Mouse (Mus musculus) liver, adult 2 months (tissue): ENCODE measurements around the gene Tll2. TPM values are rescaled to one million over a fixed set of nuclear protein-coding genes. Genes with fewer than 3 reads are reported as not detected.

Experiments used
- DNase-seq: peaks from one replicate; pipeline ENCODE4 v3.0.0-alpha.2; 2011; ENCODE audit warnings: low read depth, low spot score; ENCODE audit errors: extremely low read depth
- H3K27ac ChIP-seq: fragments of 200-500 bp; replicated peaks from 2 replicates; pipeline ENCODE4 v1.5.1; 2012; ENCODE audit warnings: low read depth, mild to moderate bottlenecking, control low read depth, inconsistent platforms, low read length; ENCODE audit not compliant: insufficient read depth
- H3K27me3 ChIP-seq: fragments of 200-500 bp; 2 replicates; pipeline ENCODE4 v1.6.1; 2012; ENCODE audit warnings: mild to moderate bottlenecking, moderate library complexity, low read length, inconsistent platforms; ENCODE audit not compliant: control insufficient read depth, insufficient read depth
- H3K36me3 ChIP-seq: fragments of 200-500 bp; 2 replicates; pipeline ENCODE4 v1.6.1; 2012; ENCODE audit warnings: low read length, inconsistent platforms; ENCODE audit not compliant: control insufficient read depth, insufficient read depth
- H3K4me1 ChIP-seq: fragments of 200-500 bp; 2 replicates; pipeline ENCODE4 v1.6.1; 2011; ENCODE audit warnings: low read length; ENCODE audit not compliant: control insufficient read depth, insufficient read depth
- H3K4me3 ChIP-seq: fragments of 200-500 bp; 2 replicates; pipeline ENCODE4 v1.5.1; 2011; ENCODE audit warnings: low read depth, mild to moderate bottlenecking, control low read depth, low read length, moderate library complexity; ENCODE audit not compliant: insufficient read depth
- H3K79me2 ChIP-seq: fragments of 200-500 bp; 2 replicates; pipeline ENCODE4 v1.6.1; 2012; ENCODE audit warnings: inconsistent platforms, mild to moderate bottlenecking, low read length, moderate library complexity; ENCODE audit not compliant: control insufficient read depth, insufficient read depth
- H3K9ac ChIP-seq: fragments of 200-500 bp; 2 replicates; pipeline ENCODE4 v1.6.1; 2012; ENCODE audit warnings: low read depth, mild to moderate bottlenecking, control low read depth, inconsistent platforms, low read length
- CTCF ChIP-seq: fragments of 200-500 bp; IDR thresholded peaks from 2 replicates; pipeline ENCODE4 v1.5.1; 2011; ENCODE audit warnings: low read depth, low read length, control low read depth
- POLR2A ChIP-seq: fragments of 200-500 bp; IDR thresholded peaks from 2 replicates; pipeline ENCODE4 v1.6.1; 2011; ENCODE audit warnings: low read length, control low read depth; ENCODE audit not compliant: insufficient read depth; ENCODE audit errors: extremely low read depth
- WGBS: fragments of 180-500 bp; shearing (Covaris S2); methylation state at CpG from one replicate; pipeline ENCODE4 v1.1.7; 2018; 5-methylcytosine and 5-hydroxymethylcytosine counted together
- polyA plus RNA-seq: library from polyadenylated mRNA; depleted of rRNA; stranded (reverse); fragments of >200 nt; gene quantifications from 2 replicates; pipeline ENCODE4 v1.2.3, GENCODE M21; 2012
- total RNA-seq: library from RNA; depleted of rRNA; stranded (reverse); fragments of >200 nt; gene quantifications from 2 replicates; pipeline ENCODE4 v1.2.3, GENCODE M21; 2014

Tll2 gene
- total and polyA plus RNA-seq, 2 experiments: not detected

- H3K9ac ChIP-seq: no peak overlapping the region
- DNase-seq: no peak
- 89% methylated on average over 3 of the region's 3 CpGs for WGBS
- TF ChIP-seq POLR2A (no peak), CTCF (no peak)
- no peak overlapping the region for H3K27ac ChIP-seq
- H3K4me3 ChIP-seq: no peak overlapping the region
- no peaks in the 10 kb centered on the region for H3K4me1 ChIP-seq
- H3K36me3 ChIP-seq: no peaks in the 10 kb centered on the region
- H3K27me3 ChIP-seq: no peaks in the 10 kb centered on the region; the same call in 1 of the 2 replicates
- H3K79me2 ChIP-seq: no peaks in the 10 kb centered on the region
Observed at GRCm38 (mm10) chr19:41152016-41152370, 54.6 kb downstream of the Tll2 start.

DNA sequence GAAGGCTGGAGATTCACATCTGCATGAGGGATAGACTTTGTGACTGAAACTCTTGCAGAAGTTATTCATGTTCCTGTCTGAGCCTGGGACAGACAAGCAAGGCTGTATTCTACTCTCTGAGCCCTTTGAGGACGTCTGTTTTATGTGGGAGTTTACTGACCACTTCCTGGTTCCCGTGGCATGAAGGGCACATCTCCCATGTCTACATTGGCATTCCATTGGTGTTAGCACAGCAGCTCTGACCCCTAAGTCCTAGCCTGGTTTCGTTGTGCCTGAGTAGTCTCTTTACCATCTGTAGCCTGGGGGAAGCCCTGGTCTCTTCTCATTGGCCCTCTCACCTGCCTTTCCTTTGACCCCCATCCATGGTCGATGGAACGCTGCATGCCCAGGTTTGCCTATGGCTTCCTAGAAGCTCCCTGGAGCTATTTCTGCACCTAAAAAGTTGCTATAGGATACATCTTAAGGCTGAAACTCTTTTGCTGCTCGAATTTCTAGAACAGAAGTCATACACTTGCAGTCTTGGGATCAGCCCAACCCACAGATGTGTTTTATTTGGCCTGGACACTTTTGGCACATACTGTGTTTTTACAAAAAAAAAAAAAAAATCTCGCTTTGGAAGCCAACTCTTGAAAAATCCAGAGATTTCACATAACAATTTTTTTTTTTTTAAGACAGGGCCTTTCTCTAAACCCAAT is 55.2 kb downstream of the Tll2 start:
- 63% methylated on average over 7 of the region's 7 CpGs for WGBS
- no peak for TF ChIP-seq CTCF
- TF ChIP-seq POLR2A: no peak
- no peaks in the 10 kb centered on the region for H3K4me1 ChIP-seq
- no peaks in the 10 kb centered on the region for H3K79me2 ChIP-seq
- peak; percentile 21 for DNase-seq
- H3K9ac ChIP-seq: no peak overlapping the region
- no peaks in the 10 kb centered on the region; the same call in 1 of the 2 replicates for H3K27me3 ChIP-seq
- H3K27ac ChIP-seq: no peak overlapping the region
- H3K36me3 ChIP-seq: no peaks in the 10 kb centered on the region
- no peak overlapping the region for H3K4me3 ChIP-seq

- no peaks in the 10 kb centered on the region for H3K36me3 ChIP-seq
- no peak for DNase-seq
- TF ChIP-seq POLR2A (no peak), CTCF (no peak)
- no peaks in the 10 kb centered on the region for H3K4me1 ChIP-seq
- WGBS: 83% methylated on average over 8 of the region's 8 CpGs
- H3K4me3 ChIP-seq: no peak overlapping the region
- H3K9ac ChIP-seq: no peak overlapping the region
- no peaks in the 10 kb centered on the region for H3K79me2 ChIP-seq
- no peaks in the 10 kb centered on the region for H3K27me3 ChIP-seq
- no peak overlapping the region for H3K27ac ChIP-seq
Observed at GRCm38 (mm10) chr19:41140961-41141360, 65.7 kb downstream of the Tll2 start.

- Histone ChIP-seq H3K79me2 (no peaks in the 10 kb centered on the region), H3K36me3 (no peaks in the 10 kb centered on the region), H3K27ac (no peak overlapping the region), H3K27me3 (no peaks in the 10 kb centered on the region), H3K4me1 (no peaks in the 10 kb centered on the region), H3K4me3 (no peak overlapping the region), H3K9ac (no peak overlapping the region)
- no peak for DNase-seq
- WGBS: 51% methylated on average over 4 of the region's 4 CpGs
- TF ChIP-seq POLR2A (no peak), CTCF (no peak)
Observed at GRCm38 (mm10) chr19:41139629-41140028, 67.0 kb downstream of the Tll2 start.

GRCm38 (mm10) chr19:41123009-41123408 is 83.6 kb downstream of the Tll2 start:
- WGBS: 60% methylated on average over 3 of the region's 3 CpGs
- Histone ChIP-seq H3K79me2 (no peaks in the 10 kb centered on the region), H3K27ac (no peak overlapping the region), H3K9ac (no peak overlapping the region), H3K4me3 (no peak overlapping the region), H3K36me3 (no peaks in the 10 kb centered on the region), H3K4me1 (no peaks in the 10 kb centered on the region), H3K27me3 (no peaks in the 10 kb centered on the region)
- TF ChIP-seq CTCF (no peak), POLR2A (no peak)
- no peak for DNase-seq

DNA sequence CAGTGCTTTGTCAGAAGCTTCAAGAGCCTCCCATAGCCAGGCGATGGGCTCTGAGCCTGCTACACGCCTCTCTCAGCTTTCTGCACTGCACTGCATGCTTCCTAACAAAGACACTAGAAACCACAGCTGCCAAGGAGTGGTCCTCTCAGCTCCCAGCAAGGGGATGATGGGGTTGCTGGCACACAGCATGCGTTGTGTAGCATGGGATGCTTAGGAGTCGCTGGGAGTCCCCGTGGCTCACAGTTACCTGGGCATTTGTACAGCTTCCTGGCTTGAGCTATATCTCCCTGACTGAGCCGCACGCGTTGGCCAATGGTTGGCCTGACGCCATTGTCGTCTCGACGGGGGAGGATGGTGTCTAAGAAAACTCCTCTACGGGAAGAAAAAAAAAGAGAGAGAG is 86.7 kb downstream of the Tll2 start:
- H3K4me3 ChIP-seq: no peak overlapping the region

More for the DNA sequence above, 86.7 kb downstream of the Tll2 start:
- no peak for DNase-seq
- no peak for TF ChIP-seq CTCF
- no peak for TF ChIP-seq POLR2A
- 91% methylated on average over 13 of the region's 13 CpGs for WGBS
- Histone ChIP-seq H3K27ac (no peak overlapping the region), H3K36me3 (no peaks in the 10 kb centered on the region), H3K9ac (no peak overlapping the region), H3K4me1 (no peaks in the 10 kb centered on the region), H3K79me2 (no peaks in the 10 kb centered on the region), H3K27me3 (no peaks in the 10 kb centered on the region)
